Mouse (Mus musculus) right cerebral cortex, postnatal 36 days (tissue): Measurements from ENCODE around the gene Rbms3.
A peak's percentile ranks its signal among the peaks of the same experiment; 100 is the strongest.

Experiments used
- DNase-seq, 2 experiments: peaks; one replicate each; pipeline ENCODE4 v3.0.0; 2022; ENCODE audit warnings: low spot score in 2 of 2, mixed read lengths in 1 of 2

Rbms3 gene

GRCm38 (mm10) chr9:116903304-116903993, 726.3 kb downstream of the Rbms3 start:
- no peak for DNase-seq

GRCm38 (mm10) chr9:116899403-116899802, 730.3 kb downstream of the Rbms3 start:
- DNase-seq: no peak

- no peak for DNase-seq
These were observed 742.6 kb downstream of the Rbms3 start for GRCm38 (mm10) chr9:116886973-116887680.

GRCm38 (mm10) chr9:116885617-116886016, 744.1 kb downstream of the Rbms3 start:
- DNase-seq: no peak

GRCm38 (mm10) chr9:116880503-116880902, 749.2 kb downstream of the Rbms3 start:
- no peak for DNase-seq

GRCm38 (mm10) chr9:116879600-116880457, 749.9 kb downstream of the Rbms3 start:
- no peak for DNase-seq

- DNase-seq: no peak
These were observed 752.9 kb downstream of the Rbms3 start for GRCm38 (mm10) chr9:116876786-116877185.

- no peak for DNase-seq
These were observed 755.8 kb downstream of the Rbms3 start for GRCm38 (mm10) chr9:116873976-116874320.

GRCm38 (mm10) chr9:116873033-116873975, 756.4 kb downstream of the Rbms3 start:
- DNase-seq: peak in 1 of 2 experiments; percentile 2

GRCm38 (mm10) chr9:116872346-116872745, 757.4 kb downstream of the Rbms3 start:
- no peak for DNase-seq

- no peak for DNase-seq
These were observed 758.1 kb downstream of the Rbms3 start for GRCm38 (mm10) chr9:116871576-116871975.

- no peak for DNase-seq
These were observed 763.7 kb downstream of the Rbms3 start for GRCm38 (mm10) chr9:116866060-116866459.

GRCm38 (mm10) chr9:116863626-116864025, 766.1 kb downstream of the Rbms3 start:
- DNase-seq: no peak

GRCm38 (mm10) chr9:116862341-116862740, 767.4 kb downstream of the Rbms3 start:
- DNase-seq: no peak

GRCm38 (mm10) chr9:116857861-116858595, 771.7 kb downstream of the Rbms3 start:
- DNase-seq: no peak

GRCm38 (mm10) chr9:116857151-116857550, 772.6 kb downstream of the Rbms3 start:
- peak in 1 of 2 experiments; percentile 5 for DNase-seq

GRCm38 (mm10) chr9:116855744-116856143, 774.0 kb downstream of the Rbms3 start:
- DNase-seq: no peak

GRCm38 (mm10) chr9:116848905-116849304, 780.8 kb downstream of the Rbms3 start:
- no peak for DNase-seq

GRCm38 (mm10) chr9:116848166-116848565, 781.5 kb downstream of the Rbms3 start:
- no peak for DNase-seq
